Mouse (Mus musculus) embryonic fibroblast, embryonic 13.5 days (primary cell): ENCODE results near the gene Ptpn7.

Source experiments
- CTCF ChIP-seq: IDR thresholded peaks from 2 replicates; pipeline ENCODE4 v1.5.1; 2011; ENCODE audit warnings: mild to moderate bottlenecking, control low read depth, low read length, moderate library complexity, borderline replicate concordance; ENCODE audit not compliant: insufficient read depth
- POLR2A ChIP-seq: IDR thresholded peaks from 2 replicates; pipeline ENCODE4 v1.6.1; 2011; ENCODE audit warnings: low read depth, mild to moderate bottlenecking, control low read depth, low read length, moderate library complexity

GRCm38 (mm10) chr1:135131034-135131433, 1.5 kb upstream of the Ptpn7 start:
- no peak for TF ChIP-seq POLR2A
- no peak for TF ChIP-seq CTCF
